Mouse (Mus musculus) stomach, postnatal 0 days (tissue): ENCODE measurements around the gene Zbtb20.

Source experiments
- CTCF ChIP-seq: IDR thresholded peaks from 2 replicates; pipeline ENCODE4 v1.5.1; 2016; ENCODE audit warnings: antibody characterized with exemption, low read depth, mild to moderate bottlenecking, moderate library complexity
- EP300 ChIP-seq: optimal IDR thresholded peaks from 2 replicates; pipeline ENCODE3; 2016; ENCODE audit warnings: antibody characterized with exemption

DNA sequence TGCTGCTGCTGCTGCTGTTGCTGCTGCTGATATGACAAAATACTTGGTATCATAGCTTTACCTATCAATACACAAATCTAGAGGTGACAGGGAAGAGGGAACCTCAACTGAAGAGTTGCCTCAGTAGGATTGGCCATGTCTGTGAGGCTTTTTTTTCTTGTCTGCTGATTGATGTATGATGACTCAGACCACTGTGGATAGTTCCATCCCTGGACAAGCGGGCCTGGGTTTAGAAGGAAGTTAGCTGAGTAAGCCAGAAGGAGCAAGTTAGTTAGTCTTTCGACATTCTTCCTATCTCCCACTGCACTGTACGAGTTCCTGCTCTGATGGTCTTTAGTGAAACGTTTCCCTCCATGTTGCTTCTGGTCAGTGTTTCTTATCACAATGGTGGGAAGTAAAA is 16.4 kb upstream of the Zbtb20 start:
- TF ChIP-seq CTCF (no peak), EP300 (no peak)
